Mouse (Mus musculus) liver, embryonic 14.5 days (tissue): ENCODE measurements around the gene Hdac4.

Source experiments
- CTCF ChIP-seq: IDR thresholded peaks from 2 replicates; pipeline ENCODE4 v1.5.1; 2016; ENCODE audit warnings: antibody characterized with exemption, low read depth, control low read depth
- EP300 ChIP-seq: IDR thresholded peaks from 2 replicates; pipeline ENCODE4 v1.6.1; 2016; ENCODE audit warnings: antibody characterized with exemption, low read depth

DNA sequence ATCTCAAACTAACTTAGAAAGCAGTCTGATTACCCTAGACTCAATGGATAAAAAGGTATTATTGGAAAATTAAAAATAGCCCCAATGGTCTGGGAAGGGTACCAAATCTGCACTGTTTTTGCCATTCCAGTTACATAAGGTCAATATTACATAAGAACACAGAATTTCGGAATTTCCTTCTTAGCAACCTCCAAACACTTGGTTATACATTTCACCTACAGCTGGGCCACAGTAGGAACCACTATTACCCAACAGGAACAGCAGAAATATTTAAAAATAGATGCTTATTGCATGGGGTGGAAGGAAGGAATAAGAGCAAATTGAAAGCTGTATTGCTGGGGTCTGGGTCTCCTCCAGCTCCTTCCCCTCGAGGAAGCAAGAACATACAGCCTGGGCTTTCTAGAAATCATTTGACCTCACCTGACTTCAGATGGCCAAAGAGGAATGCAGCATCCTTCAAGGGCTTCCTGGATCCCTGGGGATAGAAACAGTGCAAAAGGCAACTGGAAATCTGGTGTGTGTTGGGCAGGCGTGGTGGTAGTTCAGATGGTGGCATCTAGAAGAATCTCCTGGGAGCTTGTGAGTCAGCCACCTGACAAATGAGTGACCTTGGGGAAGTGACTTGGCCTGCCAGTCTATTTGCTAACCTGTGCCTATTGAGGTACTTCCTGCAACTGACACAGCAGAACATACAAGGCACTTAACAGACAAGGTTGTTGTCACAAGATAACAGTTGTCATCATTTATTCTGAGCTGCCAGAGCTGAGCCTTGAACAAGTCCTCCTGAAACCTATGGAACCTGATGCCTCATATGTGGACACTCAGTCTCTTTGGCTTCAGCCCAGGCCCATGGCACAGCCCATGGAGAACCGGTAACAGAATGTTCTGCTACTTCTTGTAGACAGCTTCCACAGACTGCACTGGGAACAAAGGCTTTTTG is 146.8 kb downstream of the Hdac4 start:
- TF ChIP-seq CTCF = no peak
- TF ChIP-seq EP300 = no peak
